Mouse (Mus musculus) layer of hippocampus, adult 2 months (tissue): ENCODE measurements around the gene Fundc2. TPM values are rescaled to one million over a fixed set of nuclear protein-coding genes. Genes with fewer than 3 reads are reported as not detected.
A peak's percentile ranks its signal among the peaks of the same experiment; 100 is the strongest.

Experiments used
- DNase-seq, 2 experiments: peaks; one replicate each; pipeline ENCODE4 v3.0.0; 2022; ENCODE audit warnings: low spot score in 2 of 2
- H3K27ac ChIP-seq: fragments of 200-600 bp; 2 replicates; pipeline ENCODE4 v1.8.1; 2022
- H3K4me3 ChIP-seq: fragments of 200-600 bp; 2 replicates; pipeline ENCODE4 v1.8.1; 2022; ENCODE audit warnings: mild to moderate bottlenecking
- CTCF ChIP-seq: fragments of 200-600 bp; conservative IDR thresholded peaks from 2 replicates; pipeline ENCODE4 v1.8.1; 2022; ENCODE audit warnings: antibody characterized with exemption, mild to moderate bottlenecking, moderate library complexity
- long read RNA-seq, 2 experiments: library from polyadenylated mRNA; stranded (forward); transcript quantifications; one replicate each; pipeline ENCODE4 v2.0.0; 2021; ENCODE audit warnings: borderline mapping rate in 2 of 2
- total RNA-seq, 2 experiments: library from RNA; stranded (reverse); gene quantifications; 2 replicates each; pipeline ENCODE4 v1.2.3; 2021

Gene Fundc2
- 10 to 100 TPM; 39.2 to 50.7 TPM for total RNA-seq
- long read RNA-seq, experiment 1, transcript Fundc2-201 (5 exons, 2,562 nt), result major isoform, 17 of 21 reads
- long read RNA-seq, experiment 1, partial matches to known transcripts, result 1 of 21 reads
- long read RNA-seq, experiment 1, other reads (novel, unspliced or antisense), result 3 of 21 reads
- long read RNA-seq, experiment 2, transcript Fundc2-201 (5 exons, 2,562 nt), result major isoform, 20 of 22 reads
- long read RNA-seq, experiment 2, partial matches to known transcripts, result 0 of 22 reads
- long read RNA-seq, experiment 2, other reads (novel, unspliced or antisense), result 2 of 22 reads

- peak within 1 kb of the TSS; percentile 92 for H3K27ac ChIP-seq
- H3K4me3 ChIP-seq, result peak within 1 kb of the TSS; percentile 74
- peak; percentile 32 to 70 for DNase-seq
- TF ChIP-seq CTCF, result no peak
Observed at GRCm38 (mm10) chrX:75382195-75382771, at the start of gene Fundc2, which contains the start of gene F8. Fundc2 (plus strand) TSS chrX:75382399. F8 (minus strand) TSS chrX:75382615.

GRCm38 (mm10) chrX:75370197-75370596 is 12.0 kb upstream of the Fundc2 start:
- no peak overlapping the region for H3K27ac ChIP-seq
- TF ChIP-seq CTCF, result no peak
- no peak for DNase-seq

GRCm38 (mm10) chrX:75372666-75373425 is 9.4 kb upstream of the Fundc2 start:
- H3K4me3 ChIP-seq, result no peak overlapping the region

More at GRCm38 (mm10) chrX:75370197-75370596, 12.0 kb upstream of the Fundc2 start:
- no peak overlapping the region for H3K4me3 ChIP-seq

GRCm38 (mm10) chrX:75376815-75377214 is 5.4 kb upstream of the Fundc2 start:
- H3K4me3 ChIP-seq, result no peak overlapping the region
- no peak for TF ChIP-seq CTCF
- no peak for DNase-seq
- no peak overlapping the region for H3K27ac ChIP-seq

More at GRCm38 (mm10) chrX:75372666-75373425, 9.4 kb upstream of the Fundc2 start:
- DNase-seq, result no peak
- no peak overlapping the region for H3K27ac ChIP-seq
- TF ChIP-seq CTCF, result no peak

- Histone ChIP-seq H3K27ac (no peak overlapping the region), H3K4me3 (no peak overlapping the region)
- DNase-seq, result no peak
- no peak for TF ChIP-seq CTCF
Observed at GRCm38 (mm10) chrX:75381176-75381575, 1.0 kb upstream of the Fundc2 start.

GRCm38 (mm10) chrX:75381699-75382098 is 500 bp upstream of the Fundc2 start:
- peak overlapping the region; percentile 74 for H3K4me3 ChIP-seq
- DNase-seq, result no peak
- TF ChIP-seq CTCF, result no peak
- peak overlapping the region; percentile 92 for H3K27ac ChIP-seq

GRCm38 (mm10) chrX:75399471-75399870 is 17.3 kb downstream of the Fundc2 start:
- H3K27ac ChIP-seq, result no peak overlapping the region
- no peak for TF ChIP-seq CTCF
- H3K4me3 ChIP-seq, result no peak overlapping the region
- no peak for DNase-seq

GRCm38 (mm10) chrX:75402668-75403067 is 20.5 kb downstream of the Fundc2 start:
- DNase-seq, result no peak
- no peak for TF ChIP-seq CTCF
- Histone ChIP-seq H3K27ac (no peak overlapping the region), H3K4me3 (no peak overlapping the region)

GRCm38 (mm10) chrX:75403350-75403749 is 21.2 kb downstream of the Fundc2 start:
- Histone ChIP-seq H3K4me3 (no peak overlapping the region), H3K27ac (no peak overlapping the region)
- no peak for TF ChIP-seq CTCF
- DNase-seq, result no peak

GRCm38 (mm10) chrX:75409711-75410110 is 27.5 kb downstream of the Fundc2 start:
- H3K27ac ChIP-seq, result no peak overlapping the region
- DNase-seq, result no peak
- no peak for TF ChIP-seq CTCF
- no peak overlapping the region for H3K4me3 ChIP-seq

- H3K4me3 ChIP-seq, result peak within 1 kb of the TSS; percentile 71
- no peak; the same call in 1 of the 2 replicates for TF ChIP-seq CTCF
- peak within 1 kb of the TSS; percentile 88 for H3K27ac ChIP-seq
- peak; percentile 77 to 87 for DNase-seq
Observed at GRCm38 (mm10) chrX:75415936-75416785, 34.0 kb downstream of the Fundc2 start, which contains the start of the genes Cmc4, Mtcp1 and Brcc3. Cmc4 (minus strand) TSS chrX:75416584. Mtcp1 (minus strand) TSS chrX:75416588. Brcc3 (plus strand) TSS chrX:75416628.

Other genes with a start within 250 kb of the Fundc2 start
- not detected for gene Smim9, start 218.6 kb upstream of the Fundc2 start, total RNA-seq
- gene F8, start 216 bp downstream of the Fundc2 start, total RNA-seq, result 1 to 10 TPM; 1.9 to 2.0 TPM
- gene Cmc4, start 34.2 kb downstream of the Fundc2 start, total RNA-seq, result 10 to 100 TPM in 1 of 2 experiments, 1 to 10 TPM in 1; 8.8 to 16.5 TPM
- gene Mtcp1, start 34.2 kb downstream of the Fundc2 start, total RNA-seq, result 1 to 10 TPM; 9.7 to 9.9 TPM
- 10 to 100 TPM; 33.7 to 37.9 TPM for gene Brcc3, start 34.2 kb downstream of the Fundc2 start, total RNA-seq
- gene Vbp1, start 131.9 kb downstream of the Fundc2 start, total RNA-seq, result 10 to 100 TPM; 69.2 to 76.2 TPM
- 10 to 100 TPM; 37.5 to 42.0 TPM for gene Rab39b, start 195.8 kb downstream of the Fundc2 start, total RNA-seq